Mouse (Mus musculus): ENCODE data around the gene Klf1. TPM values are rescaled to one million over a fixed set of nuclear protein-coding genes. Genes with fewer than 3 reads are reported as not detected.

Klf1 gene
- polyA plus RNA-seq, 1 experiment from 2014 or later, result 494 TPM

GRCm38 (mm10) chr8:84936962-84937546 is 35.3 kb downstream of the Klf1 start, which contains the start of gene Mast1:
Gene Mast1, minus strand, starts transcription at chr8:84937359.
- WGBS (ENCODE audit: insufficient replicate concordance), result 2% methylated on average over 49 of the region's 50 CpGs
- no peaks in the 10 kb centered on the region for H3K36me3 ChIP-seq
- no peaks in the 10 kb centered on the region for H3K9me3 ChIP-seq (replicated peaks)
- H3K27ac ChIP-seq, result no peak within 1 kb of the TSS
- H3K9ac ChIP-seq, result peak within 1 kb of the TSS; percentile 47
- H3K27me3 ChIP-seq, result peaks cover 97% of the 10 kb centered on the region
- H3K4me3 ChIP-seq (replicated peaks), result peak within 1 kb of the TSS; percentile 53
- H3K4me1 ChIP-seq (replicated peaks), result peaks cover 36% of the 10 kb centered on the region
- peak; percentile 49 for DNase-seq
- peak within 1 kb of the TSS; percentile 72 for H3K4me2 ChIP-seq
- ATAC-seq (ENCODE audit: low read depth), result peak; percentile 77

- no peak for DNase-seq
- Histone ChIP-seq H3K4me1 (replicated peaks) (peaks cover 36% of the 10 kb centered on the region), H3K4me3 (replicated peaks) (peak overlapping the region; percentile 53; the same call in 1 of the 2 replicates), H3K27ac (no peak overlapping the region), H3K9me3 (replicated peaks) (no peaks in the 10 kb centered on the region), H3K4me2 (peak overlapping the region; percentile 72), H3K36me3 (no peaks in the 10 kb centered on the region), H3K27me3 (peaks cover 94% of the 10 kb centered on the region), H3K9ac (no peak overlapping the region)
- 41% methylated on average over 13 of the region's 13 CpGs for WGBS (ENCODE audit: insufficient replicate concordance)
- peak; percentile 49; the same call in 1 of the 2 replicates for ATAC-seq (ENCODE audit: low read depth)
Measured at GRCm38 (mm10) chr8:84937620-84938485, 36.1 kb downstream of the Klf1 start.

GRCm38 (mm10) chr8:84943699-84944098 is 42.0 kb downstream of the Klf1 start:
- H3K4me3 ChIP-seq (replicated peaks), result no peak overlapping the region
- no peak overlapping the region for H3K9ac ChIP-seq
- H3K9me3 ChIP-seq (replicated peaks), result no peaks in the 10 kb centered on the region
- ATAC-seq (ENCODE audit: low read depth) (no peak), DNase-seq (no peak)
- no peak overlapping the region for H3K27ac ChIP-seq
- H3K36me3 ChIP-seq, result no peaks in the 10 kb centered on the region
- peaks cover 94% of the 10 kb centered on the region for H3K27me3 ChIP-seq
- 23% methylated on average over 4 of the region's 4 CpGs for WGBS (ENCODE audit: insufficient replicate concordance)
- H3K4me2 ChIP-seq, result no peak overlapping the region
- peaks cover 24% of the 10 kb centered on the region for H3K4me1 ChIP-seq (replicated peaks)

GRCm38 (mm10) chr8:84944478-84945160 is 42.9 kb downstream of the Klf1 start:
- peak overlapping the region; percentile 33 for H3K4me2 ChIP-seq
- no peak overlapping the region for H3K27ac ChIP-seq
- no peaks in the 10 kb centered on the region for H3K36me3 ChIP-seq
- peak; percentile 76 for DNase-seq
- H3K9me3 ChIP-seq (replicated peaks), result no peaks in the 10 kb centered on the region
- peak overlapping the region; percentile 19; the same call in 1 of the 2 replicates for H3K4me3 ChIP-seq (replicated peaks)
- peaks cover 24% of the 10 kb centered on the region for H3K4me1 ChIP-seq (replicated peaks)
- peaks cover 90% of the 10 kb centered on the region for H3K27me3 ChIP-seq
- peak; percentile 86 for ATAC-seq (ENCODE audit: low read depth)
- 4% methylated on average over 26 of the region's 26 CpGs for WGBS (ENCODE audit: insufficient replicate concordance)
- H3K9ac ChIP-seq, result no peak overlapping the region

- 11% methylated on average over 11 of the region's 11 CpGs for WGBS (ENCODE audit: insufficient replicate concordance)
- Histone ChIP-seq H3K36me3 (no peaks in the 10 kb centered on the region), H3K4me3 (replicated peaks) (peak overlapping the region; percentile 42; the same call in 1 of the 2 replicates), H3K27me3 (peaks cover 91% of the 10 kb centered on the region), H3K9me3 (replicated peaks) (no peaks in the 10 kb centered on the region), H3K4me2 (peak overlapping the region; percentile 57; the same call in 1 of the 2 replicates), H3K4me1 (replicated peaks) (peaks cover 24% of the 10 kb centered on the region), H3K9ac (no peak overlapping the region), H3K27ac (no peak overlapping the region)
- ATAC-seq (ENCODE audit: low read depth), result 0 out of 2 replicates have a peak, but pooled peaks have one; percentile 14
- no peak for DNase-seq
Measured at GRCm38 (mm10) chr8:84945235-84945632, 43.5 kb downstream of the Klf1 start.

- Histone ChIP-seq H3K4me3 (replicated peaks) (peak overlapping the region; percentile 42), H3K9ac (no peak overlapping the region), H3K4me1 (replicated peaks) (peaks cover 24% of the 10 kb centered on the region), H3K36me3 (no peaks in the 10 kb centered on the region), H3K9me3 (replicated peaks) (no peaks in the 10 kb centered on the region), H3K27me3 (peaks cover 91% of the 10 kb centered on the region), H3K27ac (no peak overlapping the region), H3K4me2 (peak overlapping the region; percentile 57)
- 0 out of 2 replicates have a peak, but pooled peaks have one; percentile 13 for ATAC-seq (ENCODE audit: low read depth)
- WGBS (ENCODE audit: insufficient replicate concordance), result under 1% methylated on average over 46 of the region's 67 CpGs
- no peak for DNase-seq
Measured at GRCm38 (mm10) chr8:84945633-84946527, 44.2 kb downstream of the Klf1 start.

GRCm38 (mm10) chr8:84946528-84947240 is 45.0 kb downstream of the Klf1 start, which contains the start of gene Rtbdn:
Gene Rtbdn, plus strand, starts transcription at chr8:84946991.
- Histone ChIP-seq H3K4me3 (replicated peaks) (peak within 1 kb of the TSS; percentile 42), H3K27ac (no peak within 1 kb of the TSS), H3K36me3 (no peaks in the 10 kb centered on the region), H3K9ac (no peak within 1 kb of the TSS), H3K9me3 (replicated peaks) (no peaks in the 10 kb centered on the region), H3K4me1 (replicated peaks) (peaks cover 24% of the 10 kb centered on the region), H3K27me3 (peaks cover 91% of the 10 kb centered on the region), H3K4me2 (peak within 1 kb of the TSS; percentile 57)
- 12% methylated on average over 17 of the region's 17 CpGs for WGBS (ENCODE audit: insufficient replicate concordance)
- ATAC-seq (ENCODE audit: low read depth) (peak; percentile 16; the same call in 1 of the 2 replicates), DNase-seq (no peak)

GRCm38 (mm10) chr8:84947241-84947545 is 45.5 kb downstream of the Klf1 start:
- no peak for ATAC-seq (ENCODE audit: low read depth)
- H3K4me2 ChIP-seq, result no peak overlapping the region
- no peaks in the 10 kb centered on the region for H3K36me3 ChIP-seq
- H3K4me3 ChIP-seq (replicated peaks), result no peak overlapping the region
- no peak overlapping the region for H3K27ac ChIP-seq
- peaks cover 24% of the 10 kb centered on the region for H3K4me1 ChIP-seq (replicated peaks)
- H3K9ac ChIP-seq, result no peak overlapping the region
- peaks cover 92% of the 10 kb centered on the region for H3K27me3 ChIP-seq
- H3K9me3 ChIP-seq (replicated peaks), result no peaks in the 10 kb centered on the region
- no peak for DNase-seq
- WGBS (ENCODE audit: insufficient replicate concordance), result 9% methylated on average over 9 of the region's 9 CpGs

GRCm38 (mm10) chr8:84949753-84950152 is 48.0 kb downstream of the Klf1 start:
- Histone ChIP-seq H3K27me3 (peaks cover 81% of the 10 kb centered on the region), H3K4me1 (replicated peaks) (peaks cover 26% of the 10 kb centered on the region)
- WGBS (ENCODE audit: insufficient replicate concordance), result 19% methylated on average over 12 of the region's 12 CpGs

More at GRCm38 (mm10) chr8:84949753-84950152, 48.0 kb downstream of the Klf1 start:
- Histone ChIP-seq H3K9ac (no peak overlapping the region), H3K9me3 (replicated peaks) (no peaks in the 10 kb centered on the region), H3K4me2 (no peak overlapping the region), H3K27ac (no peak overlapping the region), H3K4me3 (replicated peaks) (no peak overlapping the region), H3K36me3 (no peaks in the 10 kb centered on the region)
- DNase-seq (no peak), ATAC-seq (ENCODE audit: low read depth) (no peak)

All from liver, embryonic 13.5 days (tissue).